Mouse (Mus musculus): ENCODE data around the gene Celf2. TPM values are rescaled to one million over a fixed set of nuclear protein-coding genes. Genes with fewer than 3 reads are reported as not detected.

Gene Celf2
- polyA plus RNA-seq, 1 experiment from 2014 or later = 13.9 TPM

DNA sequence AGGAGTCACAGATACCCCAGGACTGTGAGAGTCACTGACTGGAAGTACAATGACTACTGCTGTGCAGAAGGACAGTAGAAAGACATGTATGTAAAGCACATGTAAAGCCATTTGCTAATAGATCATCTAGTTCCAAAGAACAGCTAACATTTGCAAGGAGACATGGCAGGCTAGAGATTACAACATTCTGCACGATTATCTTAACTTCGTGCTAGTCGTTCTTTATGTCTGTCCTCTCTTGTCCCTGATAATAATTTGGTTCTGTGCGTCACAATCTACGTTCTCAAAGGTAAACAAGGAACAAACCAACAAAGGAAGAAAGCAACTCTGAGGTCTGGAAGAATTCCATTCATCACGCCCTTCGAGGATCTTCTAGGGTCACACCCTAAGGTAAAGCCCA lies 805.0 kb downstream of the Celf2 start:
- DNase-seq (ENCODE audit: low spot score) (no peak), ATAC-seq (replicated peaks; ENCODE audit: low FRiP score, low read depth) (no peak)
- Histone ChIP-seq H3K9ac (ENCODE audit: low read depth, low read length) (no peak overlapping the region), H3K27me3 (ENCODE audit: insufficient read depth, low read length) (no peaks in the 10 kb centered on the region), H3K4me1 (replicated peaks; ENCODE audit: insufficient read depth, low read length) (no peaks in the 10 kb centered on the region), H3K4me3 (replicated peaks; ENCODE audit: low read depth, low read length) (no peak overlapping the region), H3K27ac (no peak overlapping the region), H3K36me3 (ENCODE audit: insufficient read depth, low read length) (no peaks in the 10 kb centered on the region), H3K9me3 (replicated peaks; ENCODE audit: low read length) (no peaks in the 10 kb centered on the region), H3K4me2 (ENCODE audit: low read length) (no peak overlapping the region)
- TF ChIP-seq CTCF (IDR thresholded peaks at IDR 0.05; ENCODE audit: low read depth) = no peak
- WGBS = 89% methylated on average over 7 of the region's 7 CpGs

DNA sequence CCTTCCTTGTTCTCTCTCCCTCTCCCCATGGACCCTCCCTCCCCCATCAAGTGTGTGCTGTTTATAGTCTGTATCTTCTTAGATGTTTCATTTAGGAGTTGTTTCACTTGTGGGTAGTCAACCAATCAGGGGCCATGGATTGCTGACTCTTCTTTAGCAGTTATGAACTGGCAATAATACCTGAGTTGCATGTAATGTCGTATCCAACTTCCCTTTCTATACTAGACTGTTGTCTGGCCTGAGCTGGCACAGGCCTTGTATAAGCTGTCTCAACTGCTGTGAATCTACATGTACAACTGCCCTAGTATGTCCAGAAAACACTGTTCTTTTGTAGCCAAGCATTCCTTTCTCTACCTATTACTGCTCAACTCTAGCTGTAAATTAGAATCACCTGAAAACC lies 813.0 kb downstream of the Celf2 start:
- Histone ChIP-seq H3K9me3 (replicated peaks; ENCODE audit: low read length) (no peaks in the 10 kb centered on the region), H3K4me1 (replicated peaks; ENCODE audit: insufficient read depth, low read length) (no peaks in the 10 kb centered on the region), H3K27me3 (ENCODE audit: insufficient read depth, low read length) (no peaks in the 10 kb centered on the region), H3K27ac (no peak overlapping the region), H3K9ac (ENCODE audit: low read depth, low read length) (no peak overlapping the region), H3K4me3 (replicated peaks; ENCODE audit: low read depth, low read length) (no peak overlapping the region), H3K4me2 (ENCODE audit: low read length) (no peak overlapping the region), H3K36me3 (ENCODE audit: insufficient read depth, low read length) (no peaks in the 10 kb centered on the region)
- DNase-seq (ENCODE audit: low spot score) (no peak), ATAC-seq (replicated peaks; ENCODE audit: low FRiP score, low read depth) (no peak)
- WGBS = 95% methylated on average over 1 of the region's 1 CpGs
- no peak for TF ChIP-seq CTCF (IDR thresholded peaks at IDR 0.05; ENCODE audit: low read depth)

DNA sequence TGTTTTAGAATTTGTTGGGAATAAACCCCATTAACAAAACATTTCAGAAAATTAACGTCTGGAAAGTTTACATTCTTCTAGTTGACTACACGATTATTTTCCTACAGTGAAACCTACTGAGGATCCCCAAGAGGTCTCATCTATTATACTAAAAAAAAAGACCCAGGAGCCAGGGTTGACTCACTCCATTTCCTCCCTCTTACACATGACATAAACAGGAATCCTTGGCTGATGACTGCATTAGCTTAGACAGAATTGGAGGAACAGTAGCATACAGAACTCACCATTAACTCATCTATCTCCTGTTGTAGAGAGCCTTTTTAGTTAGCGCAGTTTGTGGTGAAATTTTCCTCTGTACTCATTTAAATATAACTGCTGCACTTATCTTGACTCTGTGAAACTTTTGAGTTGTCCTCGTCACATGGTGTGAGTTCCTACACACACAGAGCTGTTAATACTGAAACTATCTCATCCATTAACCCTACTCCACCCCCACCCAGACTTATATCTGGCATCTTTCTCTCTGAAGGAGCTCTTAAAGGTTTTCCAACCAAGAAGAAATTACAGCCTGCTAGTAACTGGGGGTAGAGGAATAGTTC lies 813.9 kb downstream of the Celf2 start:
- Histone ChIP-seq H3K9me3 (replicated peaks; ENCODE audit: low read length) (no peaks in the 10 kb centered on the region), H3K4me1 (replicated peaks; ENCODE audit: insufficient read depth, low read length) (no peaks in the 10 kb centered on the region), H3K4me2 (ENCODE audit: low read length) (no peak overlapping the region), H3K27ac (no peak overlapping the region), H3K27me3 (ENCODE audit: insufficient read depth, low read length) (no peaks in the 10 kb centered on the region), H3K9ac (ENCODE audit: low read depth, low read length) (no peak overlapping the region), H3K36me3 (ENCODE audit: insufficient read depth, low read length) (no peaks in the 10 kb centered on the region), H3K4me3 (replicated peaks; ENCODE audit: low read depth, low read length) (no peak overlapping the region)
- WGBS = 61% methylated on average over 4 of the region's 4 CpGs
- no peak for DNase-seq (ENCODE audit: low spot score)
- TF ChIP-seq CTCF (IDR thresholded peaks at IDR 0.05; ENCODE audit: low read depth) = no peak
- no peak for ATAC-seq (replicated peaks; ENCODE audit: low FRiP score, low read depth)

DNA sequence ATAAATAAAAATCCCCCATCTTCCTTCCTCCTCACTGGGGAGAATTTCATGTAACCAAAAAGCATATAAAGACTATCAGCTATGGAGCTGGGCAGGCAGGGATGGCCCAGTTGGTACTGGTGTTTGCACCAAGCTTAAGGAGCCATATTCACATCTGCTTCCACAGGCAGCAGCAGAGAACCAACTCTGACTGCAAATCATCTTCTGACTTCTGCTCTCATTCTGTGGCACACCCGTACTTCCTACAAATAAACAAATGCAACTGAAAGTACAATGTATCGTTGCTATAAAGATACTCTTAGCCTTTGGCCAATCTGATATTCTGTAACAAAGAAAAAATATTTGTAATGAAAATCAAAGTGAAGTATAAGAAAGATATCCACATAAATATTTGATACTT lies 819.7 kb downstream of the Celf2 start:
- Histone ChIP-seq H3K4me3 (replicated peaks; ENCODE audit: low read depth, low read length) (no peak overlapping the region), H3K27ac (no peak overlapping the region), H3K27me3 (ENCODE audit: insufficient read depth, low read length) (no peaks in the 10 kb centered on the region), H3K4me1 (replicated peaks; ENCODE audit: insufficient read depth, low read length) (no peaks in the 10 kb centered on the region), H3K9me3 (replicated peaks; ENCODE audit: low read length) (no peaks in the 10 kb centered on the region), H3K9ac (ENCODE audit: low read depth, low read length) (no peak overlapping the region), H3K4me2 (ENCODE audit: low read length) (no peak overlapping the region), H3K36me3 (ENCODE audit: insufficient read depth, low read length) (no peaks in the 10 kb centered on the region)
- TF ChIP-seq CTCF (IDR thresholded peaks at IDR 0.05; ENCODE audit: low read depth) = no peak
- 70% methylated on average over 2 of the region's 2 CpGs for WGBS
- no peak for DNase-seq (ENCODE audit: low spot score)
- ATAC-seq (replicated peaks; ENCODE audit: low FRiP score, low read depth) = no peak

DNA sequence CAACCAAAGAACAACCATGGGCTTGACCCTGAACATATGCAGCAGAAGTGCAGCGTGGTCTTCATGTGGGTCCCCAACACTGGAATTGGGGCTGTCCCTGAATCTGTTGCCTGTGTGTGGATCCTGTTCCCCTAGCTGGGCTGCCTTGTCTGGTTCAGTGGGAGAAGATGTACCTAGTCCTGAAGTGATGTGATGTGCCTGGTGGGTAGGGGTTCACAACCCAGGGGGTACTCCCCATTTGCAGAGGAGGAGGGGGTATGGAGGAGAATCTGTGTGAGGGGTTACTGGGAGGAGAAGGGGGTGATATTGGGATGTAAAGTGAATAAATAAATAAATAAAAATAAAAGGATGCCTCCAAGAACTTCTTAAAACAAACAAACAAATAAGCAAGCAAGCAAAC lies 831.1 kb downstream of the Celf2 start:
- H3K4me2 ChIP-seq (ENCODE audit: low read length) = no peak overlapping the region
- WGBS = 92% methylated on average over 1 of the region's 1 CpGs
- H3K9ac ChIP-seq (ENCODE audit: low read depth, low read length) = no peak overlapping the region
- ATAC-seq (replicated peaks; ENCODE audit: low FRiP score, low read depth) = no peak
- H3K9me3 ChIP-seq (replicated peaks; ENCODE audit: low read length) = no peaks in the 10 kb centered on the region
- no peaks in the 10 kb centered on the region for H3K4me1 ChIP-seq (replicated peaks; ENCODE audit: insufficient read depth, low read length)
- TF ChIP-seq CTCF (IDR thresholded peaks at IDR 0.05; ENCODE audit: low read depth) = no peak
- no peak overlapping the region for H3K4me3 ChIP-seq (replicated peaks; ENCODE audit: low read depth, low read length)
- H3K36me3 ChIP-seq (ENCODE audit: insufficient read depth, low read length) = no peaks in the 10 kb centered on the region
- no peak for DNase-seq (ENCODE audit: low spot score)
- H3K27me3 ChIP-seq (ENCODE audit: insufficient read depth, low read length) = no peaks in the 10 kb centered on the region
- H3K27ac ChIP-seq = no peak overlapping the region

DNA sequence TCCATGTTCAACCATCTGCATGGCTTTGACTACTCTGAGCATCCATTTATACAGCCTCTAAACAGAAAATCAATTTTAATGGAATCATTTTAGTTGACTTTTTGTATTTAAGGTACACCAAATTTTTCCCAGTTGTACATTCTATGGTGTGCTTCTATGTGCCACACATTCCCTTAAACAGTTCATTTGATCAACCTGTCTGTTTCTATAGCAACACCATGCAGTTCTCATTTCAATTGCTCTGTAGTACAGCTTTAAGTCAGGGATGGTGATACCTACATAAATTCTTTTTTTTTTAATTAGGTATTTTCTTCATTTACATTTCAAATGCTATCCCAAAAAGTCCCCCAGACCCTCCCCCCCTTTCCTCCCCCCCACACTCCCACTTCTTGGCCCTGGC lies 831.9 kb downstream of the Celf2 start:
- Histone ChIP-seq H3K4me3 (replicated peaks; ENCODE audit: low read depth, low read length) (no peak overlapping the region), H3K36me3 (ENCODE audit: insufficient read depth, low read length) (no peaks in the 10 kb centered on the region), H3K27me3 (ENCODE audit: insufficient read depth, low read length) (no peaks in the 10 kb centered on the region), H3K4me1 (replicated peaks; ENCODE audit: insufficient read depth, low read length) (no peaks in the 10 kb centered on the region), H3K9ac (ENCODE audit: low read depth, low read length) (no peak overlapping the region), H3K27ac (no peak overlapping the region), H3K4me2 (ENCODE audit: low read length) (no peak overlapping the region), H3K9me3 (replicated peaks; ENCODE audit: low read length) (no peaks in the 10 kb centered on the region)
- DNase-seq (ENCODE audit: low spot score) (no peak), ATAC-seq (replicated peaks; ENCODE audit: low FRiP score, low read depth) (no peak)
- TF ChIP-seq CTCF (IDR thresholded peaks at IDR 0.05; ENCODE audit: low read depth) = no peak

DNA sequence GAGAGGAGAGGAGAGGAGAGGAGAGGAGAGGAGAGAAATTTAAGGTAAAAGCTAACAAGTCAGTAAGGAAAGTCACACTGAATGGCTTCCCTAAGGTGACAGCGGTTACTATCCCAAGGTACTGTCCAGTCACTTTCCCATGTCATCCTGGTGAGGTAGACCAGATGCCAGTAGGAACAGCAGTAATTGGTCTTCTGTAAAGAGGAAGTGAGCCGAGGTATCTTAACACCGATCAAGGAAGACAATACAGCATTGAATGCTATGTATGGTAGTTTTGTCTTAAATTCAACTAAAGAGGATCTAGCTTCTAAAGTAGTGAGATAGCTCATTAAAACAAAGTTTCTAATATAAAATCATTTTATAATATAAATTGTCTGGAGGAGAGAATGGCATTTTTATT lies 835.0 kb downstream of the Celf2 start:
- no peak overlapping the region for H3K27ac ChIP-seq
- no peaks in the 10 kb centered on the region for H3K27me3 ChIP-seq (ENCODE audit: insufficient read depth, low read length)
- H3K36me3 ChIP-seq (ENCODE audit: insufficient read depth, low read length) = no peaks in the 10 kb centered on the region
- no peaks in the 10 kb centered on the region for H3K9me3 ChIP-seq (replicated peaks; ENCODE audit: low read length)
- H3K4me2 ChIP-seq (ENCODE audit: low read length) = no peak overlapping the region
- ATAC-seq (replicated peaks; ENCODE audit: low FRiP score, low read depth) = no peak
- H3K4me1 ChIP-seq (replicated peaks; ENCODE audit: insufficient read depth, low read length) = no peaks in the 10 kb centered on the region
- H3K4me3 ChIP-seq (replicated peaks; ENCODE audit: low read depth, low read length) = no peak overlapping the region
- no peak overlapping the region for H3K9ac ChIP-seq (ENCODE audit: low read depth, low read length)
- TF ChIP-seq CTCF (IDR thresholded peaks at IDR 0.05; ENCODE audit: low read depth) = no peak
- no peak for DNase-seq (ENCODE audit: low spot score)
- 97% methylated on average over 3 of the region's 3 CpGs for WGBS

Measured in kidney, postnatal 0 days (tissue).